Mouse (Mus musculus) left cerebral cortex, adult 18-20 months (tissue): ENCODE data around the gene Paqr9. TPM values are rescaled to one million over a fixed set of nuclear protein-coding genes. Genes with fewer than 3 reads are reported as not detected.

Experiments used
- DNase-seq, 2 experiments: peaks; one replicate each; pipeline ENCODE4 v3.0.0; 2021 to 2022; ENCODE audit warnings: low spot score in 2 of 2, mixed read lengths in 1 of 2
- long read RNA-seq, 2 experiments: library from polyadenylated mRNA; stranded (forward); transcript quantifications; one replicate each; pipeline ENCODE4 v2.0.0; 2021
- total RNA-seq, 2 experiments: library from RNA; stranded (reverse); gene quantifications; 2 replicates each; pipeline ENCODE4 v1.2.3; 2021

Gene Paqr9
- 10 to 100 TPM; 31.8 to 32.1 TPM for total RNA-seq
- long read RNA-seq, experiment 1, full-length matches to known transcripts: 39 of 39 reads
- long read RNA-seq, experiment 1, partial matches to known transcripts: 0 of 39 reads
- long read RNA-seq, experiment 1, other reads (novel, unspliced or antisense): 0 of 39 reads
- long read RNA-seq, experiment 2, full-length matches to known transcripts: 22 of 22 reads
- long read RNA-seq, experiment 2, partial matches to known transcripts: 0 of 22 reads
- long read RNA-seq, experiment 2, other reads (novel, unspliced or antisense): 0 of 22 reads

- peak; percentile 58 to 73 for DNase-seq
Observed at GRCm38 (mm10) chr9:95559059-95559935, at the start of gene Paqr9. TSS of gene Paqr9 (plus strand) at chr9:95559657.

DNA sequence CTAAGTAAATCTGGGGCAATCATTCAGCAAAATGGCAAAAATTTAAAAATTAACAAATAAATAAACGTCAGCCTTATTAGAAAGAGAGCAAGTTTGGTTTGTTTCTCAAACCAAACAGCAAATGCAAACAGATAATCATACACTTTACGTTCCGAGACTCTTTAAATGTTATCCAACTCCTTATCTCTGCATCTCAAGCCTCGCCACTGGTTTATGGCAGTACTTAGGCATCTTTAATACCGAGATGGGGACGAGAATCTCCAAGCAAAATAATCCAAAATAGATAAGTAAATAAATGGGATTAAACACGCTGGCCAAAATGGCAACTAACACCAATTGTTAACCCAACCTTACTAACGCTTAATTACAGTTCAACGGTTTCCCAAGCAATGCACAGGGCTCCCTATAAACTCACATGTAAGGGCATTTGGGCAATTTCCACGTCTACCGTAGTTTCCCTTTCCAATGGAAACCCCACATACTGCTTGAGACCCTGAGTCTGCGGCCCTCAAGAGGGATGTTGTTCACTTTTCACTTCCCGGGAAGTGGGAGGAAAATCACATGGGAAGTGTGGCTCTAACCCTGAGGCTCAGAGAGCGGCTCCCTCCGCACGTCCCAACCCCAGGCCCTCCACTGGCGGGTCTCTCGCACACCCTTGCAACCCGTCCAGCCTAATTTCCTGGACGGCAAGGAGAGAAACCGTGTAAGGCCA lies 48.6 kb upstream of the Paqr9 start:
- no peak for DNase-seq

DNA sequence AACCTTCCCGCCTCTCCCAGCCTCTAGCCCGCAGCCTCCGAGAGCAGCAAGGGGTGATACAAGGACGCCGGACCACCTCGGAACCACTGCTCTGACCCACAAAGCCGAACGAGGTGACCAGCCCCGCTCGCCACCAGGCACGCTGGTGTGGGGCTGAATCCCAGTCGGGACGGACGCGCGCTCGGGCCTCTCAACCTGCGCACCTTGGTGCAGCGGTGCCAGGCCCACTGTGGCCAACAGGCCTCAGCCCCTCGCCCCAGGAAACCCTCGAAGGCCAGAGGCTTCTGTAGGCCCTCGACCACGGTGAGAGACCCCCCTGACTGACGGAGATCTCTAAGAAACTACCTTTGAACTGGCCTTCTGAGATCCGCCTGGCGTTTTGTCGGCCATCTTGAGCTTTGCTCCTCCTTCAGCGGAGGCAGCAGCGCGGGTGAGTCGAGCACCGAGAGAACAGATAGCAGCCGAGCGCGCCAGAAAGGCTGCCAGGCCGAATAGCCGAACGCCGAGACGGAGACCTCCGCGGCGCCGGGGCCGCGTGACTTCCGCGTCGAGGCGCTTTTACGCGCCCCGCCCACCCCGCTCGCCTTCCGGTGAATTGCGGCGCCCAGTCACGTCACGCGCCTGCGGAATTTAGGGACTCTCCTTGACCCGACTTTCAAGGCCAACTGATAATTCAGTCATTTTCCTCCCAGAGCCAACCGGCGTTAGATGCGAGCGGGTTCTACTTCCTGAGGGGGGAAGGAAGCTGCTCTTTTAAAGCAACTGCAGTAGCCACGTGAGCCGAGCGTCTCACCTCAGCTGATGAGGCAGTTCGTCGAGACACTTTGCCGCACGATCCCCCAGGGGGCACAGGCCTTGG lies 47.8 kb upstream of the Paqr9 start, which contains the start of gene U2surp:
TSS of gene U2surp (minus strand) at position 525 of the 859 bp plus-strand sequence.
- peak; percentile 96 to 98 for DNase-seq

GRCm38 (mm10) chr9:95512331-95513030 lies 47.0 kb upstream of the Paqr9 start:
- peak in 1 of 2 experiments; percentile 15 for DNase-seq

GRCm38 (mm10) chr9:95513776-95514175 lies 45.7 kb upstream of the Paqr9 start:
- no peak for DNase-seq

DNA sequence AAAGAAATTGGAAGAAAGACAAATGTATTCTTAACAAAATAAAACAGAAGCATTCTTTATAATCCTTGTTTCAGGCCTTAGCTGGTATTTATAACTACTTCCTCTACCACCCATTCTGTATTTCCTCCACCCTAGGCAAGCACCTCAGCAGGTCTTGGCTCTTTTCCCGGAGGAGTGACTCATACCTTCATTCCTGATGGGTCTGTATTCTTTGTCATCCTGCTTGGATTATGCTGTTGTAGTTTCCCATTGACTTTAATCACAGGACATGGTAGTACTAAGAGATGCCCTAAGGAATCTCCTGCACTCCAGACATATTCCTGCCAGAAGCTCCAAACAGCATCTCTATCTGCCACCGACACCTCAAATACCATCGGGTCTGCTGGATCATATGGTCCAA lies 45.1 kb upstream of the Paqr9 start:
- peak; percentile 47 to 51 for DNase-seq

DNA sequence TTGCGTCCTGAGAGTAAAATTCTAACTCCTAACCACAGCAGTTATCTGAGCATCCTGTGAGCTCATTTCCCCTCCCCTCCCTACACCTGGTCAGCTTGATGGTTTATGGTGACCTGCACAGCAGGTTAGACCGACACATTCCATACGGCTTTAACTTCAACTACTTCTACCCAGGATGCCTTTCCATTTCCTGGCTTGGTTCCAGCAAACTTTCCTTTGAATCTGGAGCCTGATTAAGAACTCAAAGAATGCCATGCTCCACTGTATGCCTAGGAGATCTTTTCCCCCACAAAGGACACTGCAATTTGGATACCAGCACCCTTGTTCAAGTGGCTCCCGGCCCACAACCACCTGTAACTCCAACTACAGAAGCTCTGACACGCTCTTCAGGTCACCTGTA lies 38.9 kb upstream of the Paqr9 start:
- no peak for DNase-seq

DNA sequence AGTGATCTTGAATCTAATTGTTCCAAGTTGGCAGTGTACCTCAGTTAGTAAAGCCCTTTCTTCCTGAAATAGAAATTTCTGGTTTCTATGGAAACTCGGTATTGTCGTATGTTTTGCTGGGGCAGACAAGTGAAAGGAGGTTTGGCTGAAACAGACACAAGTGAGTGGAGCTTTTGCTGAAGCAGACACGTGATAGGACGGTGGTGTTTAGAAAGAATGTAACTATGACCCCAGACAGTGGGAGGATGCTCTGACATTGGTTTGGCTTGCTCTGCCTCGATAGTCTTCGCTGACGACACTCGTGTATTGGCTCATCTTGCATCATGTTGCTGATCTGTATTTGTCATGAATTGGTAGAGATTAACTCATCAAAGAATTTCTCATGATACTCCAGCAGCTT lies 38.4 kb upstream of the Paqr9 start:
- DNase-seq: no peak

DNA sequence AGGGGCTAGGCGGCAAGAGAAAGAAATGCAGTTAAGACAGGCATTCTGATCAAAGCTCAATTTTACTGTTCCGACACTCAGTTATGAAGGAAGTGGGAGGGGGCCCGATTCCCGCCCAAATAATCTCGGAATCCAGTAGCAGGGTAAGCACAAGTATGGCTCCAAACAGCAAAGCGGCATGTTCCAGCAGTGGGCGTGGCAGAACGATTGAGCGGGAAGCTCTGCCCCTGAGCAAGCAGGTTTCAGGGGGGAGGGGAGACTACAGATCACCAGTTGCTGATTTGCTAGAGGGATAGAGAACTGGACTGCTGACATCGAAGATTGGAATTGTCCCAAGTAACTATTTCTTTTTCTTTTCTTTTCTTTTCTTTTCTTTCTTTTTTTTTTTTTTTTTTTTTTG lies 37.9 kb upstream of the Paqr9 start:
- DNase-seq: no peak

GRCm38 (mm10) chr9:95522561-95522960 lies 36.9 kb upstream of the Paqr9 start:
- DNase-seq: no peak

- no peak for DNase-seq
Observed at GRCm38 (mm10) chr9:95525376-95525775, 34.1 kb upstream of the Paqr9 start.

DNA sequence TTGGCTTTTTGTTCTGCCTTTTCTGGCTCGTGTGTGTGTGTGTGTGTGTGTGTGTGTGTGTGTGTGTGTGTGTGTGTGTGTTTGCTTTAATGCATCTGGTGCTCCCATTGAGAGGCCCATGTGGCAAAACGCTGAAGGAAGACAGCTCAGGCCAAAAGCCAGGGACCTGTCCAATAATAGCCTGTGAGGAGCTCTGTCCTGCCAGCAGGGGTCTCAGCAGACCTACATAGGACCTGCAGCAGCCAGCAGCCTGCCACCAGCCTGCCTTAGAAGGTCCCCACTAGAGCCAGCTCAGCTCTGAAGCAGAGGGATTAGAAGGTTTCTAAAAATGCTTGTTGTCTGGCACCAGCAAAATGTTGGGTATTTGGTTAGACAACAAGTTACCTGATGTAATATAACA lies 33.5 kb upstream of the Paqr9 start:
- no peak for DNase-seq

DNA sequence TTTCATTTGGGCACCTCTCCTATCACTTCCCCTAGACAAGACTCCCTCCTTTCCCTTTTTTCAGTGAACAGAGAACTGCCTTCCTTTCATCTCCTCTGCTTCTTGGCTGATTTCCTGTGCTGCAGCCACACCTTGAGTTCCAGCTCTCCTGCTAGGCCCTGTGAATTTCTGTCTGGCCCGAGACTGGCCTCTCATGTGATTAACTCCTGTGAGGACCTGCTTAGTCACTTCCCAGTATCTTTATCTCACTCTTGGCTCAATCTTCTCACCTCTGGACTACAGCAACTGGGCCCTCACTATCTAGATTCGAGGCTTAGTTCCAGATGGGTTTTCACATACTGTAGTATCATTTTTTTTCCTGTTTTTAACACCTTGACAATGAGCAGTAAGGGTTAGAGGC lies 31.8 kb upstream of the Paqr9 start:
- no peak for DNase-seq

DNA sequence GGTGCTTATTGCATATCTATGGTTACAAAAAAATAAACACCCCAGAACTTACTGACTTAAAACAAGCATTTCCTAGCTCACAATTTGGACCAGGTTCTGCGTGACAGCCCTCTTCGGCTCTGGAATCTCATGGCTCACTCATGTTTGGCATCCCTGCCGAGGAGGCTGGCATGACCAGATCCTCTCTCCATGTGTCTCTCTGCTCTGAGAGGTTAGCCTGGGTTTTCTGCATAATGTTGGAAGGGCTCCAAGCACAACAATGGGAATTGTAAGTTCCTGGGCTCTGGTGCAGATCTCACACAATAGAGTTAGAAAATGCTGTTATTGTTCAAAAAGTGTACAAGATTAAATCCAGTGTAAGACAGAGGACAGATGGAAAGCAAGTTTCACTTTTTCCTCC lies 28.3 kb upstream of the Paqr9 start:
- no peak for DNase-seq

GRCm38 (mm10) chr9:95533817-95534216 lies 25.6 kb upstream of the Paqr9 start:
- no peak for DNase-seq

- no peak for DNase-seq
Observed at GRCm38 (mm10) chr9:95539176-95539800, 20.2 kb upstream of the Paqr9 start.

DNA sequence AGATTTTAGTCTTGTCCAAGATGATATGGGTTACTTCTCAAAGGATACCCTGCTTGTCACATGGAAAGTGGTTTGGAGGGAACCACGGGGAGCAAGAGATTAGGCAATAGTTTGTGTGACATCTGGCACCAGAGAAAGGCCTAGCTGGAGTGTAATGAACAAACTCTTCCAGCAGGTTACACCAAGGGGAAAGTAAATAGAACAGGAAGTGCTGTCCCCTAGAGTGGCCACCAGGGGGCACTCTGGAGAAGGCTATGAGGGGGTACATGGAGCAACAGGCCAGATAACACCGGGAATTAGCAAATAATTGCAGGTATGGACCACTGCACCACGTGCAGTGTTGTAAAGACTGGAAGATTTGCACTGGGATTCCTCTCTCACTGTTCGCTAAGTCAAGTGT lies 19.0 kb upstream of the Paqr9 start:
- peak; percentile 42 to 54 for DNase-seq

- DNase-seq: no peak
Observed at GRCm38 (mm10) chr9:95541208-95541607, 18.2 kb upstream of the Paqr9 start.

DNA sequence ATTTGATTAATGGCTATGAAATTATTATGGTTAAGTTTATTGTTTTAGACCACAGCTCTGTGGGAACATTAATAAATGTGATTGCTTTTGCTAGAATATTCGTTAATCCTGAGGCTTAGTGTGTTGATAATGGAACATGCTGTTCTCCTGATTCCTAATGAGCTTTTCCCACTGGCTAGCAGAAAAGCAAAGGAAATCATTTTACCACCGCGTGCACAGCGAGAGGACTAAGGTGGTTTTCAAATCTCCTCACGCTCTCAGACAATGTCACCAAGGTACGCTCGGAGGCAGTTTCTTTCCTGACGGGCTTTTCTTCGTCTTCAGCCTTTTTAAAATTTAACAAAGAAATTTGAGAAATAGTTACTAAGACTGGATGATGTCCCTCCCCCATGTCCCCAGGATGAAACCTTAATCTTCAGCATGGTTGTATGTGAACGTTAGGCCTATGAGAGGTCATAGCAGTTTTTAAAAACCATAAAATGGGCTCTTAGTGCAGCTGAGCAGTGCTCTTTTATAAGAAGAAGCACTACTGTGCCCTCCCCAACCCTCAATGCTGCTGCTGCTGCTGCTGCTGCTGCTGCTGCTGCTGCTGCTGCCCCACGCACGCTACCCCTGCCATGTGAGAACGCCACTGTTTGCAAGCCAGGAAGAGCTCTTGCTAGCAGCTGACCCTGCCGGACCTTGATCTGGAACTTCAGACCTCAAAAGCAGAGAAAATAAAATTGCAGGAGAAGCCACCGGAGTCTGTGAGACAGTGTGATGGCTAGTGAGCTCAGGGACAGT lies 17.6 kb upstream of the Paqr9 start:
- DNase-seq: no peak
